In genomic region chr4:150555783-150556182, GRCm38 (mm10) we compare ENCODE assay signal across 9 mouse cellular contexts.
DNase-seq lines count a peak whose midpoint lies in the region; ATAC-seq and TF ChIP-seq lines count a peak whose summit lies in the region.
"Had no signal": no experiment of that assay in that cellular context is flagged by ENCODE, and none has a peak within 500 bp of the region (broad histone marks: within the 10 kb centered on the region; RNA-seq: fewer than 3 reads in every experiment).

No protein-coding gene starts in this region.

- peaks cover 8% of the 10 kb centered on the region for H3K4me1 ChIP-seq in kidney, adult 2 months (ENCODE audit: control insufficient read depth, insufficient read depth, low read length)
- H3K4me1 ChIP-seq in E14TG2a.4 (replicated peaks; ENCODE audit: low read depth, low read length), result peaks cover 13% of the 10 kb centered on the region
- peaks cover 27% of the 10 kb centered on the region for H3K4me1 ChIP-seq in hindbrain, embryonic 10.5 days (replicated peaks)
- H3K4me1 ChIP-seq in midbrain, embryonic 15.5 days, result peaks cover 27% of the 10 kb centered on the region

- no peak for TF ChIP-seq POLR2A in kidney, adult 2 months (IDR thresholded peaks at IDR 0.05; ENCODE audit: low read depth, low read length)

- 0 out of 2 replicates have a peak, but pooled peaks have one; percentile 5 for TF ChIP-seq CTCF in kidney, adult 2 months (conservative IDR thresholded peaks at IDR 0.05; ENCODE audit: insufficient read depth, insufficient read length, low read depth, low read length)
- peak; percentile 25; the same call in 1 of the 2 replicates for TF ChIP-seq CTCF in E14TG2a.4 (conservative IDR thresholded peaks at IDR 0.05; ENCODE audit: low read length)

- no peak overlapping the region for H3K9ac ChIP-seq in midbrain, embryonic 15.5 days

- no peaks in the 10 kb centered on the region for H3K27me3 ChIP-seq in kidney, adult 2 months (replicated peaks; ENCODE audit: control insufficient read depth, insufficient read depth, low read length)
- no peaks in the 10 kb centered on the region for H3K27me3 ChIP-seq in E14TG2a.4 (ENCODE audit: insufficient read depth, low read length)
- H3K27me3 ChIP-seq in hindbrain, embryonic 10.5 days (ENCODE audit: insufficient read depth, poor library complexity, severe bottlenecking), result no peaks in the 10 kb centered on the region
- no peaks in the 10 kb centered on the region for H3K27me3 ChIP-seq in midbrain, embryonic 15.5 days (replicated peaks)

- H3K9me3 ChIP-seq in E14TG2a.4 (ENCODE audit: low read length), result no peaks in the 10 kb centered on the region
- no peaks in the 10 kb centered on the region for H3K9me3 ChIP-seq in hindbrain, embryonic 10.5 days
- H3K9me3 ChIP-seq in midbrain, embryonic 15.5 days, result no peaks in the 10 kb centered on the region

- intact Hi-C loops in left cerebral cortex, postnatal 4 days (cut with DNase I), result no loop called here

- no peak overlapping the region for H3K4me2 ChIP-seq in midbrain, embryonic 15.5 days

- peak overlapping the region; percentile 80; the same call in 1 of the 2 replicates for H3K27ac ChIP-seq in kidney, adult 2 months (ENCODE audit: insufficient read depth, low read depth, low read length)
- H3K27ac ChIP-seq in hindbrain, embryonic 10.5 days, result 0 out of 2 replicates have a peak overlapping the region, but pooled peaks have one; percentile 77
- H3K27ac ChIP-seq in midbrain, embryonic 15.5 days, result peak overlapping the region; percentile 87

- no peak overlapping the region for H3K4me3 ChIP-seq in kidney, adult 2 months (ENCODE audit: insufficient read depth, low read depth, low read length)
- H3K4me3 ChIP-seq in E14TG2a.4 (replicated peaks; ENCODE audit: low read length), result no peak overlapping the region
- H3K4me3 ChIP-seq in hindbrain, embryonic 10.5 days, result no peak overlapping the region
- H3K4me3 ChIP-seq in midbrain, embryonic 15.5 days, result no peak overlapping the region

- ATAC-seq in midbrain, embryonic 15.5 days (replicated peaks), result no peak

- no peak for DNase-seq in kidney, adult 2 months
- no peak for DNase-seq in kidney, postnatal 10 days
- DNase-seq in hindbrain, embryonic 10.5 days (ENCODE audit: low spot score), result no peak
- no peak for DNase-seq in left cerebral cortex, postnatal 4 days
- no peak for DNase-seq in cerebellum, postnatal 10 days
- no peak for DNase-seq in cerebellum, postnatal 36 days
- DNase-seq: right cerebral cortex, postnatal 25 days had no signal

- no peaks in the 10 kb centered on the region for H3K36me3 ChIP-seq in kidney, adult 2 months (ENCODE audit: control insufficient read depth, insufficient read depth, low read length)
- H3K36me3 ChIP-seq in E14TG2a.4 (ENCODE audit: insufficient read depth, low read length), result peaks cover 17% of the 10 kb centered on the region
- peaks cover 45% of the 10 kb centered on the region for H3K36me3 ChIP-seq in hindbrain, embryonic 10.5 days
- no peaks in the 10 kb centered on the region for H3K36me3 ChIP-seq in midbrain, embryonic 15.5 days (replicated peaks)
